Mouse (Mus musculus): ENCODE measurements around the gene Sh3rf1. TPM values are rescaled to one million over a fixed set of nuclear protein-coding genes. Genes with fewer than 3 reads are reported as not detected.

Sh3rf1 gene
- polyA plus RNA-seq, 1 experiment from 2014 or later, result 8.3 TPM

DNA sequence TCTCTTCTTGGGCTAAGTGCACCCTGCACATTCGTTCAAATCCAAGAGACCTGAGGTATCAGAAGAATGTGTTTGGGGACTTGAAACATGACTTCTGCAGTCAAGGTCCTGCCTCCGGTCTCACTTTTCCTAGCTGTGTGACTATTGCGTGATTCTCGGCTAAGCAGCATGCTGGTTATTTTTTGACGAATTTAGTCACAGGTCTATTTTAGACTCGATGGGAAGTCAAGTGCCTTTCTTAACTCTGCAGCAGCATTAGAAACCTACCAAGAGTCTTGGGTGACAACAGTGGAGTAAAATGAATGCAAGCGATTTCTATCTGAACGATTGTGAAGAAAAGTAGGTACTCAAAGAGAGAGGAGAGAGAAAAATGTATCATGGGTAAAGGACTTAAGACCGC is 149.6 kb downstream of the Sh3rf1 start:
- Histone ChIP-seq H3K4me3 (ENCODE audit: low read depth, low read length) (no peak overlapping the region), H3K27me3 (replicated peaks; ENCODE audit: control insufficient read depth, insufficient read depth, low read length) (no peaks in the 10 kb centered on the region), H3K9me3 (ENCODE audit: control insufficient read depth) (no peaks in the 10 kb centered on the region), H3K4me2 (replicated peaks; ENCODE audit: low read depth) (no peak overlapping the region), H3K4me1 (replicated peaks; ENCODE audit: control insufficient read depth, insufficient read depth, low read length) (no peaks in the 10 kb centered on the region; the same call in 1 of the 2 replicates), H3K9ac (ENCODE audit: low read depth, low read length) (no peak overlapping the region), H3K36me3 (ENCODE audit: control insufficient read depth, insufficient read depth) (peaks cover 25% of the 10 kb centered on the region), H3K27ac (ENCODE audit: low read depth, low read length) (no peak overlapping the region)
- TF ChIP-seq CTCF (IDR thresholded peaks at IDR 0.05; ENCODE audit: low read depth), result no peak
- no peak for ATAC-seq
- WGBS, result 94% methylated on average over 9 of the region's 9 CpGs

- H3K36me3 ChIP-seq (ENCODE audit: control insufficient read depth, insufficient read depth), result peaks cover 25% of the 10 kb centered on the region
- no peak overlapping the region for H3K4me3 ChIP-seq (ENCODE audit: low read depth, low read length)
- H3K4me2 ChIP-seq (replicated peaks; ENCODE audit: low read depth), result no peak overlapping the region
- H3K27ac ChIP-seq (ENCODE audit: low read depth, low read length), result no peak overlapping the region
- TF ChIP-seq CTCF (IDR thresholded peaks at IDR 0.05; ENCODE audit: low read depth), result peak; percentile 54
- 85% methylated on average over 16 of the region's 16 CpGs for WGBS
- H3K4me1 ChIP-seq (replicated peaks; ENCODE audit: control insufficient read depth, insufficient read depth, low read length), result no peaks in the 10 kb centered on the region; the same call in 1 of the 2 replicates
- no peak for ATAC-seq
- no peaks in the 10 kb centered on the region for H3K9me3 ChIP-seq (ENCODE audit: control insufficient read depth)
- H3K27me3 ChIP-seq (replicated peaks; ENCODE audit: control insufficient read depth, insufficient read depth, low read length), result no peaks in the 10 kb centered on the region
- no peak overlapping the region for H3K9ac ChIP-seq (ENCODE audit: low read depth, low read length)
Observed at GRCm38 (mm10) chr8:61374059-61374755, 150.5 kb downstream of the Sh3rf1 start.

GRCm38 (mm10) chr8:61375205-61375604 is 151.5 kb downstream of the Sh3rf1 start:
- TF ChIP-seq CTCF (IDR thresholded peaks at IDR 0.05; ENCODE audit: low read depth), result no peak
- ATAC-seq, result no peak
- Histone ChIP-seq H3K9ac (ENCODE audit: low read depth, low read length) (no peak overlapping the region), H3K36me3 (ENCODE audit: control insufficient read depth, insufficient read depth) (peaks cover 25% of the 10 kb centered on the region), H3K27me3 (replicated peaks; ENCODE audit: control insufficient read depth, insufficient read depth, low read length) (no peaks in the 10 kb centered on the region), H3K4me2 (replicated peaks; ENCODE audit: low read depth) (no peak overlapping the region), H3K4me1 (replicated peaks; ENCODE audit: control insufficient read depth, insufficient read depth, low read length) (no peaks in the 10 kb centered on the region; the same call in 1 of the 2 replicates), H3K9me3 (ENCODE audit: control insufficient read depth) (no peaks in the 10 kb centered on the region), H3K27ac (ENCODE audit: low read depth, low read length) (no peak overlapping the region), H3K4me3 (ENCODE audit: low read depth, low read length) (no peak overlapping the region)
- 50% methylated on average over 7 of the region's 7 CpGs for WGBS

GRCm38 (mm10) chr8:61378847-61379698 is 155.4 kb downstream of the Sh3rf1 start:
- Histone ChIP-seq H3K4me1 (replicated peaks; ENCODE audit: control insufficient read depth, insufficient read depth, low read length) (no peaks in the 10 kb centered on the region; the same call in 1 of the 2 replicates), H3K36me3 (ENCODE audit: control insufficient read depth, insufficient read depth) (peaks cover 25% of the 10 kb centered on the region), H3K4me2 (replicated peaks; ENCODE audit: low read depth) (no peak overlapping the region), H3K9me3 (ENCODE audit: control insufficient read depth) (no peaks in the 10 kb centered on the region), H3K27ac (ENCODE audit: low read depth, low read length) (no peak overlapping the region), H3K4me3 (ENCODE audit: low read depth, low read length) (no peak overlapping the region), H3K9ac (ENCODE audit: low read depth, low read length) (no peak overlapping the region), H3K27me3 (replicated peaks; ENCODE audit: control insufficient read depth, insufficient read depth, low read length) (no peaks in the 10 kb centered on the region)
- no peak for ATAC-seq
- TF ChIP-seq CTCF (IDR thresholded peaks at IDR 0.05; ENCODE audit: low read depth), result no peak
- 68% methylated on average over 11 of the region's 11 CpGs for WGBS

GRCm38 (mm10) chr8:61384536-61384935 is 160.9 kb downstream of the Sh3rf1 start:
- ATAC-seq, result no peak
- TF ChIP-seq CTCF (IDR thresholded peaks at IDR 0.05; ENCODE audit: low read depth), result peak; percentile 66
- H3K9ac ChIP-seq (ENCODE audit: low read depth, low read length), result no peak overlapping the region
- no peaks in the 10 kb centered on the region for H3K4me1 ChIP-seq (replicated peaks; ENCODE audit: control insufficient read depth, insufficient read depth, low read length)
- H3K27ac ChIP-seq (ENCODE audit: low read depth, low read length), result no peak overlapping the region
- H3K9me3 ChIP-seq (ENCODE audit: control insufficient read depth), result no peaks in the 10 kb centered on the region
- H3K4me3 ChIP-seq (ENCODE audit: low read depth, low read length), result no peak overlapping the region
- peaks cover 30% of the 10 kb centered on the region for H3K36me3 ChIP-seq (ENCODE audit: control insufficient read depth, insufficient read depth)
- no peaks in the 10 kb centered on the region for H3K27me3 ChIP-seq (replicated peaks; ENCODE audit: control insufficient read depth, insufficient read depth, low read length)
- H3K4me2 ChIP-seq (replicated peaks; ENCODE audit: low read depth), result no peak overlapping the region
- WGBS, result 77% methylated on average over 9 of the region's 9 CpGs

DNA sequence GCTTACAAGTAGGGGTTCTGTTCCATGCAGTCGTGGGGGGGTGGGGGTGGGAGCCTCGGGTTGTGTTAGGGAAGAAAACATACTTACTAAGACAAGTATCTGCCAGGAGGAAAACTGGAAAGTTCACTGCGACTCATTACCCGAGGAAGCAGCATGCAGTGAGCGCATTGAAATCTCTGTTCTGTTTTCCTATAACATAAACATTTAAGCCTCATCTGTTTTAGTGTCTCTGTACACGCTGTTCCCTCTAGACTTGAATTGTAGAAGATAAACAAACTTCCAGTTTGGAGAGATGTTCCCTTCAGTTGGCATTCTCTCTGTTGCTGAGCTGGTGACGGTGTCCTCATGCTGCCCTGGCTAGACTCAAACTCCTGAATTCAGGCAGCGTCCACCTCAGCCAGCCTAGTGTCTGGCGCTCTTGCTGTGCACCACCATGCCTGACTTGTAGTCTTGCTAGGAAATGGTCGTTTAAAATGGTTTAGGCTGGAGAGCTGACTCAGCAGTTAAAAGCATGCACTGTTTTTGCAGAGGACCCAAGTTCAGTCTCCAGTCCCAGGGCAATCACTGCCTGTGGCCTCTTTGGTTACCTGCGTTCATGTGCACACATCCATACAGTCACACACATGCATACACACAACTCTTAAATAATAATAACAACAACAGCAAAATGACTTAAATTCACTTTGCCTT is 162.0 kb downstream of the Sh3rf1 start:
- no peak overlapping the region for H3K4me3 ChIP-seq (ENCODE audit: low read depth, low read length)
- peaks cover 34% of the 10 kb centered on the region for H3K36me3 ChIP-seq (ENCODE audit: control insufficient read depth, insufficient read depth)
- 0 out of 2 replicates have a peak overlapping the region, but pooled peaks have one; percentile 46 for H3K27ac ChIP-seq (ENCODE audit: low read depth, low read length)
- no peak for ATAC-seq
- no peak overlapping the region for H3K9ac ChIP-seq (ENCODE audit: low read depth, low read length)
- 61% methylated on average over 11 of the region's 11 CpGs for WGBS
- H3K4me1 ChIP-seq (replicated peaks; ENCODE audit: control insufficient read depth, insufficient read depth, low read length), result no peaks in the 10 kb centered on the region
- no peak overlapping the region for H3K4me2 ChIP-seq (replicated peaks; ENCODE audit: low read depth)
- H3K9me3 ChIP-seq (ENCODE audit: control insufficient read depth), result no peaks in the 10 kb centered on the region
- no peak for TF ChIP-seq CTCF (IDR thresholded peaks at IDR 0.05; ENCODE audit: low read depth)
- H3K27me3 ChIP-seq (replicated peaks; ENCODE audit: control insufficient read depth, insufficient read depth, low read length), result no peaks in the 10 kb centered on the region
